Mouse (Mus musculus): ENCODE data around the gene Fggy.

DNA sequence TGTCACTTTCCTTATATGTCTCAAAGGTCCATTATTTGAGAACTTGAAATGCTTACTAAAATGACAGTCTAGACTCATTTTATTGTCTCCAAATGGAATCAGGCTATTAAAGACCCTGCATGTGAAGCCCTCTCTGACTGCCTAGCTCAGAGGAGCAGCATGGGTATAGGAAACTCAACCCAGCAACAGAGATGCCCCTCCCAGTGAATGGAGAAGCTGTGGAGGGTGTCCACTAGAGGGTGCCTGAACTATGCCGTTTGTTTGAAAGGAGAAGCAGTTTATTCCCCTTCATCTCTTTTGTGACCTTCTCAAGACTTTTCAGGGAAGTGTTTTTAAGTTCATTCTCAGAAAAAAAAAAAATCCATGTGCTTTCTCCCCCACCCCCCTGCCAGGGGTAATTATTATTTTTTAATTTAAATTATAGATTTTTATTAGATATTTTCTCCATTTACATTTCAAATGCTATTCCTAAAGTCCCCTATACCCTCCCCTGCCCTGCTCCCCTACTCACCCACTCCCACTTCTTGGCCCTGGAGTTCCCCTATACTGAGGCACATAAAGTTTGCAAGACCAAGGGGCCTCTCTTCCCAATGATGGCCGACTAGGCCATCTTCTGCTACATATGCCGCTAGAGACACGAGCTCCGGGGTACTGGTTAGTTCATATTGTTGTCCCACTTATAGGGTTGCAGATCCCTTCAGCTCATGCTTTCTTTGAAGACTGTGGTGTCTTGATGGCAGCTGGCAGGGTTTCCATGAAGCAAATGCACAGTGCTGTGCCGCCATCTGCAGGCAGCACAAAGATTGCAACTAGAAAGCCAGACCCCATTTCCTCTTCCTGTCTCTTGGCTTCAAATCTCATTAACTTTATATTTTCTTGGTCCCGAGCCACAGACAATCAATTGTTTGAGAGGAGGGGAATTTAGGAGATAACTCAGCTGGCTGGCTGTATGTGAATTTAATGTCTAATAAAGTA is 367.2 kb downstream of the Fggy start:
- no peak for TF ChIP-seq POLR2A (IDR thresholded peaks at IDR 0.05; ENCODE audit: borderline replicate concordance, insufficient read depth, low read length)
- TF ChIP-seq CTCF (IDR thresholded peaks at IDR 0.05; ENCODE audit: borderline replicate concordance, insufficient read depth, low read depth, low read length): peak; percentile 81
